Mouse (Mus musculus) heart, embryonic 15.5 days (tissue): ENCODE measurements around the gene Cbl. TPM values are rescaled to one million over a fixed set of nuclear protein-coding genes. Genes with fewer than 3 reads are reported as not detected.

Source experiments
- ATAC-seq: fragments of 200-750 bp; cut with Nextera tagmentation; replicated peaks from 2 replicates; pipeline ENCODE4 v1.8.0; 2017; ENCODE audit warnings: low read depth, moderate TSS enrichment; ENCODE audit not compliant: insufficient number of reproducible peaks, insufficient read depth, low FRiP score
- H3K27ac ChIP-seq: fragments of 300-500 bp; sonication (generic); 2 replicates; pipeline ENCODE4 v1.5.1; 2015; ENCODE audit warnings: mild to moderate bottlenecking, inconsistent platforms
- H3K27me3 ChIP-seq: fragments of 300-500 bp; sonication (generic); 2 replicates; pipeline ENCODE4 v1.6.1; 2015; ENCODE audit warnings: inconsistent platforms
- H3K36me3 ChIP-seq: fragments of 300-500 bp; sonication (generic); 2 replicates; pipeline ENCODE4 v1.6.1; 2015; ENCODE audit warnings: mild to moderate bottlenecking, inconsistent platforms
- H3K4me1 ChIP-seq: fragments of 300-500 bp; sonication (generic); replicated peaks from 2 replicates; pipeline ENCODE4 v1.6.1; 2015; ENCODE audit warnings: inconsistent platforms
- H3K4me2 ChIP-seq: fragments of 300-500 bp; sonication (generic); 2 replicates; pipeline ENCODE4 v1.6.1; 2015; ENCODE audit warnings: inconsistent platforms, mild to moderate bottlenecking, moderate library complexity
- H3K4me3 ChIP-seq: fragments of 300-500 bp; sonication (generic); 2 replicates; pipeline ENCODE4 v1.5.1; 2015; ENCODE audit warnings: mild to moderate bottlenecking, inconsistent platforms
- H3K9ac ChIP-seq: fragments of 300-500 bp; sonication (generic); 2 replicates; pipeline ENCODE4 v1.6.1; 2015; ENCODE audit warnings: mild to moderate bottlenecking, inconsistent platforms
- H3K9me3 ChIP-seq: fragments of 300-500 bp; sonication (generic); replicated peaks from 2 replicates; pipeline ENCODE4 v1.6.1; 2016; ENCODE audit warnings: inconsistent platforms
- WGBS: fragments of 180-500 bp; shearing (Covaris S2); methylation state at CpG from one replicate; pipeline ENCODE4 v1.1.7; 2015; ENCODE audit warnings: mixed read lengths; 5-methylcytosine and 5-hydroxymethylcytosine counted together
- polyA plus RNA-seq: library from polyadenylated mRNA; unstranded; fragments of >200 nt; fragmentation: Nextera tagmentation; extraction: Ambion mirVana; gene quantifications from 2 replicates; pipeline ENCODE4 v1.2.1, GENCODE M21; 2015

Gene Cbl
- polyA plus RNA-seq, 1 experiment from 2014 or later: 10.7 TPM

- Histone ChIP-seq H3K9me3 (no peaks in the 10 kb centered on the region), H3K27me3 (no peaks in the 10 kb centered on the region), H3K4me3 (no peak overlapping the region), H3K4me2 (no peak overlapping the region), H3K36me3 (no peaks in the 10 kb centered on the region), H3K9ac (no peak overlapping the region), H3K4me1 (peaks cover 40% of the 10 kb centered on the region), H3K27ac (no peak overlapping the region)
- ATAC-seq: no peak
- 95% methylated on average over 12 of the region's 12 CpGs for WGBS
Observed at GRCm38 (mm10) chr9:44178811-44179210, 55.0 kb downstream of the Cbl start.

- H3K4me1 ChIP-seq: peaks cover 40% of the 10 kb centered on the region
- H3K36me3 ChIP-seq: no peaks in the 10 kb centered on the region
- no peak overlapping the region for H3K27ac ChIP-seq
- no peaks in the 10 kb centered on the region for H3K27me3 ChIP-seq
- H3K9ac ChIP-seq: no peak overlapping the region
- ATAC-seq: no peak
- H3K4me3 ChIP-seq: no peak overlapping the region
- WGBS: 87% methylated on average over 14 of the region's 14 CpGs
- H3K9me3 ChIP-seq: no peaks in the 10 kb centered on the region
- no peak overlapping the region for H3K4me2 ChIP-seq
Observed at GRCm38 (mm10) chr9:44178389-44178788, 55.5 kb downstream of the Cbl start.

- Histone ChIP-seq H3K27ac (peak overlapping the region; percentile 17; the same call in 1 of the 2 replicates), H3K9ac (no peak overlapping the region), H3K36me3 (peaks cover 8% of the 10 kb centered on the region), H3K9me3 (no peaks in the 10 kb centered on the region), H3K27me3 (no peaks in the 10 kb centered on the region), H3K4me2 (no peak overlapping the region), H3K4me3 (no peak overlapping the region), H3K4me1 (peaks cover 40% of the 10 kb centered on the region)
- 46% methylated on average over 2 of the region's 2 CpGs for WGBS
- no peak for ATAC-seq
Observed at GRCm38 (mm10) chr9:44177405-44177804, 56.4 kb downstream of the Cbl start.

GRCm38 (mm10) chr9:44175957-44176356, 57.9 kb downstream of the Cbl start:
- no peak for ATAC-seq
- peak overlapping the region; percentile 40 for H3K4me2 ChIP-seq
- H3K36me3 ChIP-seq: peaks cover 9% of the 10 kb centered on the region
- WGBS: 31% methylated on average over 1 of the region's 1 CpGs
- peaks cover 39% of the 10 kb centered on the region for H3K4me1 ChIP-seq
- H3K27me3 ChIP-seq: no peaks in the 10 kb centered on the region
- peak overlapping the region; percentile 85 for H3K27ac ChIP-seq
- H3K9me3 ChIP-seq: no peaks in the 10 kb centered on the region
- 0 out of 2 replicates have a peak overlapping the region, but pooled peaks have one; percentile 14 for H3K9ac ChIP-seq
- no peak overlapping the region for H3K4me3 ChIP-seq

- Histone ChIP-seq H3K4me3 (no peak overlapping the region), H3K36me3 (peaks cover 9% of the 10 kb centered on the region), H3K4me1 (peaks cover 39% of the 10 kb centered on the region), H3K9ac (0 out of 2 replicates have a peak overlapping the region, but pooled peaks have one; percentile 14), H3K9me3 (no peaks in the 10 kb centered on the region), H3K27ac (peak overlapping the region; percentile 85), H3K4me2 (peak overlapping the region; percentile 40), H3K27me3 (no peaks in the 10 kb centered on the region)
- 10% methylated on average over 6 of the region's 6 CpGs for WGBS
- no peak for ATAC-seq
Observed at GRCm38 (mm10) chr9:44175556-44175955, 58.3 kb downstream of the Cbl start.

GRCm38 (mm10) chr9:44170691-44171151, 63.1 kb downstream of the Cbl start:
- H3K36me3 ChIP-seq: peaks cover 29% of the 10 kb centered on the region
- H3K4me2 ChIP-seq: peak overlapping the region; percentile 27; the same call in 1 of the 2 replicates
- no peaks in the 10 kb centered on the region for H3K27me3 ChIP-seq
- ATAC-seq: peak; percentile 77
- peak overlapping the region; percentile 83 for H3K27ac ChIP-seq
- H3K9me3 ChIP-seq: no peaks in the 10 kb centered on the region
- H3K4me1 ChIP-seq: peaks cover 32% of the 10 kb centered on the region
- no peak overlapping the region for H3K4me3 ChIP-seq
- no peak overlapping the region for H3K9ac ChIP-seq
- 24% methylated on average over 3 of the region's 3 CpGs for WGBS

GRCm38 (mm10) chr9:44168931-44169330, 64.9 kb downstream of the Cbl start:
- 55% methylated on average over 5 of the region's 5 CpGs for WGBS
- no peak for ATAC-seq
- Histone ChIP-seq H3K4me2 (no peak overlapping the region), H3K4me3 (no peak overlapping the region), H3K4me1 (peaks cover 23% of the 10 kb centered on the region), H3K36me3 (peaks cover 47% of the 10 kb centered on the region), H3K9ac (no peak overlapping the region), H3K27me3 (no peaks in the 10 kb centered on the region), H3K9me3 (no peaks in the 10 kb centered on the region), H3K27ac (0 out of 2 replicates have a peak overlapping the region, but pooled peaks have one; percentile 83)

GRCm38 (mm10) chr9:44159886-44160285, 74.0 kb downstream of the Cbl start:
- Histone ChIP-seq H3K9me3 (no peaks in the 10 kb centered on the region), H3K4me3 (no peak overlapping the region), H3K9ac (no peak overlapping the region), H3K27ac (no peak overlapping the region), H3K36me3 (peaks cover 68% of the 10 kb centered on the region), H3K27me3 (no peaks in the 10 kb centered on the region), H3K4me1 (no peaks in the 10 kb centered on the region), H3K4me2 (no peak overlapping the region)
- no peak for ATAC-seq
- 58% methylated on average over 3 of the region's 3 CpGs for WGBS

GRCm38 (mm10) chr9:44147290-44147689, 86.6 kb downstream of the Cbl start:
- Histone ChIP-seq H3K4me3 (no peak overlapping the region), H3K4me1 (peaks cover 21% of the 10 kb centered on the region), H3K9me3 (no peaks in the 10 kb centered on the region), H3K4me2 (no peak overlapping the region), H3K9ac (no peak overlapping the region), H3K27me3 (no peaks in the 10 kb centered on the region), H3K36me3 (peaks cover 56% of the 10 kb centered on the region), H3K27ac (no peak overlapping the region)
- ATAC-seq: no peak
- 27% methylated on average over 3 of the region's 3 CpGs for WGBS

GRCm38 (mm10) chr9:44144718-44145060, 89.2 kb downstream of the Cbl start:
- no peak for ATAC-seq
- H3K4me1 ChIP-seq: peaks cover 31% of the 10 kb centered on the region
- H3K4me3 ChIP-seq: no peak overlapping the region
- no peak overlapping the region for H3K4me2 ChIP-seq
- H3K27me3 ChIP-seq: no peaks in the 10 kb centered on the region
- no peak overlapping the region for H3K9ac ChIP-seq
- H3K36me3 ChIP-seq: peaks cover 61% of the 10 kb centered on the region
- no peaks in the 10 kb centered on the region for H3K9me3 ChIP-seq
- peak overlapping the region; percentile 40 for H3K27ac ChIP-seq

- H3K27me3 ChIP-seq: no peaks in the 10 kb centered on the region
- H3K4me3 ChIP-seq: no peak overlapping the region
- no peaks in the 10 kb centered on the region for H3K9me3 ChIP-seq
- H3K4me1 ChIP-seq: peaks cover 35% of the 10 kb centered on the region
- H3K9ac ChIP-seq: no peak overlapping the region
- H3K4me2 ChIP-seq: no peak overlapping the region
- 35% methylated on average over 5 of the region's 8 CpGs for WGBS
- peaks cover 61% of the 10 kb centered on the region for H3K36me3 ChIP-seq
- ATAC-seq: peak; percentile 53; the same call in 1 of the 2 replicates
- H3K27ac ChIP-seq: peak overlapping the region; percentile 53
Observed at GRCm38 (mm10) chr9:44144023-44144717, 89.7 kb downstream of the Cbl start.

GRCm38 (mm10) chr9:44143421-44143820, 90.4 kb downstream of the Cbl start:
- WGBS: 72% methylated on average over 5 of the region's 5 CpGs
- Histone ChIP-seq H3K9ac (no peak overlapping the region), H3K4me3 (no peak overlapping the region), H3K4me2 (no peak overlapping the region), H3K4me1 (peaks cover 43% of the 10 kb centered on the region), H3K36me3 (peaks cover 64% of the 10 kb centered on the region), H3K27me3 (no peaks in the 10 kb centered on the region), H3K9me3 (no peaks in the 10 kb centered on the region), H3K27ac (peak overlapping the region; percentile 53; the same call in 1 of the 2 replicates)
- ATAC-seq: no peak
